Mouse (Mus musculus): ENCODE measurements around the gene Cmah. TPM values are rescaled to one million over a fixed set of nuclear protein-coding genes. Genes with fewer than 3 reads are reported as not detected.

Gene Cmah
- polyA plus RNA-seq, 1 experiment from 2014 or later: 1.4 TPM

DNA sequence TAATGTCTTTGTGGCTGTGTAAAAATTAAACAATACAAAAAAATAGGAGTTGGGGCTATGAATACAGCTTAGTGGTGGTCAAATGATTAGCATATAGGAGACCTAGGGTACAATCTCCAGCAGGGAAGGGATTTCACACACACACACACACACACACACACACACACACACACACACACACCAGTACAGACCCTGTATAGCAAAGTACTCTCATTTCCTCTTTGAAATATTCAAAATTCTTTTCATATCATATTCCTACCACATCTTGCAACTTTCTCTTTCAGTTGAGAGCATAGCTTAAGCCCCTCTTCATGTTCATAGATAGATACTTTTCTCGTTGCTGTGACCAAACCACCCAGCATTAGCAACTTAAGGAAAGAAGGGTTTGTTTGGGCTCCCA, 181.7 kb downstream of the Cmah start:
- Histone ChIP-seq H3K36me3 (ENCODE audit: insufficient read depth, low read length) (no peaks in the 10 kb centered on the region), H3K27ac (no peak overlapping the region), H3K4me3 (replicated peaks; ENCODE audit: low read depth, low read length) (no peak overlapping the region), H3K9me3 (replicated peaks; ENCODE audit: low read length) (no peaks in the 10 kb centered on the region), H3K4me1 (replicated peaks; ENCODE audit: insufficient read depth, low read length) (no peaks in the 10 kb centered on the region), H3K4me2 (ENCODE audit: low read length) (no peak overlapping the region), H3K9ac (ENCODE audit: low read depth, low read length) (no peak overlapping the region), H3K27me3 (ENCODE audit: insufficient read depth, low read length) (no peaks in the 10 kb centered on the region)
- ATAC-seq (replicated peaks; ENCODE audit: low FRiP score, low read depth) (no peak), DNase-seq (ENCODE audit: low spot score) (no peak)
- no peak for TF ChIP-seq CTCF (IDR thresholded peaks at IDR 0.05; ENCODE audit: low read depth)
- 59% methylated on average over 1 of the region's 1 CpGs for WGBS

DNA sequence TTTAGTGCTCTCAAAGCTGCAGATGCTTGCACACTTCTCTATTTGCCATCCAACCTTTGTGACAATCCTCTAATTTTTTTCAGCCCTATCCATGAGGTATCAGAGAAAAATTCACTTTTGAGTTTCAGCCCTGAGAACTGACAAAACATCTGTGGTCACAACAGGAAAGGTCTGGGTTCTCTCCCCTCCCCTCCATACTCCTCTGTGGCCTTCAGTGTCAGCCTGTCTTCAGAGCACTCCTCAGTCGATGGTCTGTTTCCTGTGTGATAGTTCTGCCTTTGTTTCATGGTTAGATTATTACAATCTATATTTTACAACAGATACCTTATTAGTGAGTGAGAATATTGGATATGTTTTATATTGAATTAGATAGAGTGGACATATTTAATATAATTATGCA, 184.2 kb downstream of the Cmah start:
- 68% methylated on average over 1 of the region's 1 CpGs for WGBS
- Histone ChIP-seq H3K27me3 (ENCODE audit: insufficient read depth, low read length) (no peaks in the 10 kb centered on the region), H3K9ac (ENCODE audit: low read depth, low read length) (no peak overlapping the region), H3K4me2 (ENCODE audit: low read length) (no peak overlapping the region), H3K4me1 (replicated peaks; ENCODE audit: insufficient read depth, low read length) (no peaks in the 10 kb centered on the region), H3K27ac (no peak overlapping the region), H3K36me3 (ENCODE audit: insufficient read depth, low read length) (no peaks in the 10 kb centered on the region), H3K4me3 (replicated peaks; ENCODE audit: low read depth, low read length) (no peak overlapping the region), H3K9me3 (replicated peaks; ENCODE audit: low read length) (no peaks in the 10 kb centered on the region)
- TF ChIP-seq CTCF (IDR thresholded peaks at IDR 0.05; ENCODE audit: low read depth): no peak
- ATAC-seq (replicated peaks; ENCODE audit: low FRiP score, low read depth) (no peak), DNase-seq (ENCODE audit: low spot score) (no peak)

DNA sequence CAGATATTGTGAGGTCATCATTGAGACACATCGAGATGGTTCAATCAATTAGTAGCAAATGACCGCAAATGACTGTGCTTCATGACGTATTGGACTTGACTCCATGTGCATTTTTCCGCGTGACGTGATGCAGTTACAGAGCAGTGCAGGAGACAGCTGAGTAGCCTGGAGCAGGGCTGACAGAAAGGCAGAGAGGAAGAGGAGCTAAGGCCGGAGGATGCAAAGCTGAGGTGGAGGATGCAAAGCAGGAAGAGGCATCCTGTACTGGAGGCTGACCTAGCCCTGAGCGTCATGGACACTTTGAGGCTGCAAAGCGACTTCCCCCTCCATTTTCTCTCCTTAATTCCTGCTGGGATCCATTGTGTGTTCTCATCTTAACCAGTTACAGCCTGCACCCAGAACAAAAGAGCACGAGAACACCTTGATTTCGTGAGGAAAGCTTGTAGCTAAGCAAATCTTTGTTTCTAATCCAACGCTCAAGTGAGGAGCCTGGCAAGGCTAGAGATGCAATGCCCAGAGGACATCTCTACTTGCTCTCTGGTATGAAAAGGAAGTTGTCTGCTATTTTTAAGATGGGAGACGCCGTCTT, 184.8 kb downstream of the Cmah start:
- no peak overlapping the region for H3K27ac ChIP-seq
- no peaks in the 10 kb centered on the region for H3K9me3 ChIP-seq (replicated peaks; ENCODE audit: low read length)
- DNase-seq (ENCODE audit: low spot score) (no peak), ATAC-seq (replicated peaks; ENCODE audit: low FRiP score, low read depth) (no peak)
- H3K4me3 ChIP-seq (replicated peaks; ENCODE audit: low read depth, low read length): no peak overlapping the region
- H3K27me3 ChIP-seq (ENCODE audit: insufficient read depth, low read length): no peaks in the 10 kb centered on the region
- WGBS: 81% methylated on average over 14 of the region's 14 CpGs
- no peak overlapping the region for H3K4me2 ChIP-seq (ENCODE audit: low read length)
- no peak for TF ChIP-seq CTCF (IDR thresholded peaks at IDR 0.05; ENCODE audit: low read depth)
- no peaks in the 10 kb centered on the region for H3K36me3 ChIP-seq (ENCODE audit: insufficient read depth, low read length)
- H3K9ac ChIP-seq (ENCODE audit: low read depth, low read length): no peak overlapping the region
- H3K4me1 ChIP-seq (replicated peaks; ENCODE audit: insufficient read depth, low read length): no peaks in the 10 kb centered on the region

DNA sequence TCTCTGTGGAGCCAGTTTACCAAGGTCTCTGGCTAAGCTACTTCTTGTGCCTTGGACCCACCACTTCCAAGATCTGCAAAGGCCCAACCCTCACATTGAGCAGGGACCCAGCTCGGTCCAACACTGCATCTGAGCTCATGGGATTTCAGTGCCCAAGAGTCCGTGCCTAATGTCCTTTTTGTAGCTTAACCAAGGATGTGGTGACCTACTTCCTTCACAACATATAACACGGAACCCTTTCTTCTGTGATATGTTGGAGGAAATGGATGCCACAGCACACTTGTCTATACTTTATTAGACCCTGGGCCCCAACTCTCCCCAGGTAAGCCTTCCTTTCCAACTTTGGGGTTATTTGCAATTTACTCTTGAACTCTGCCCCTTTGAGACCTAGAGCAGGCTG, 186.5 kb downstream of the Cmah start:
- no peak for ATAC-seq (replicated peaks; ENCODE audit: low FRiP score, low read depth)
- no peak overlapping the region for H3K4me3 ChIP-seq (replicated peaks; ENCODE audit: low read depth, low read length)
- no peaks in the 10 kb centered on the region for H3K36me3 ChIP-seq (ENCODE audit: insufficient read depth, low read length)
- no peak overlapping the region for H3K27ac ChIP-seq
- no peaks in the 10 kb centered on the region for H3K9me3 ChIP-seq (replicated peaks; ENCODE audit: low read length)
- WGBS: 85% methylated on average over 3 of the region's 3 CpGs
- no peak overlapping the region for H3K9ac ChIP-seq (ENCODE audit: low read depth, low read length)
- H3K4me2 ChIP-seq (ENCODE audit: low read length): no peak overlapping the region
- H3K4me1 ChIP-seq (replicated peaks; ENCODE audit: insufficient read depth, low read length): no peaks in the 10 kb centered on the region
- TF ChIP-seq CTCF (IDR thresholded peaks at IDR 0.05; ENCODE audit: low read depth): no peak
- DNase-seq (ENCODE audit: low spot score): no peak
- H3K27me3 ChIP-seq (ENCODE audit: insufficient read depth, low read length): no peaks in the 10 kb centered on the region

DNA sequence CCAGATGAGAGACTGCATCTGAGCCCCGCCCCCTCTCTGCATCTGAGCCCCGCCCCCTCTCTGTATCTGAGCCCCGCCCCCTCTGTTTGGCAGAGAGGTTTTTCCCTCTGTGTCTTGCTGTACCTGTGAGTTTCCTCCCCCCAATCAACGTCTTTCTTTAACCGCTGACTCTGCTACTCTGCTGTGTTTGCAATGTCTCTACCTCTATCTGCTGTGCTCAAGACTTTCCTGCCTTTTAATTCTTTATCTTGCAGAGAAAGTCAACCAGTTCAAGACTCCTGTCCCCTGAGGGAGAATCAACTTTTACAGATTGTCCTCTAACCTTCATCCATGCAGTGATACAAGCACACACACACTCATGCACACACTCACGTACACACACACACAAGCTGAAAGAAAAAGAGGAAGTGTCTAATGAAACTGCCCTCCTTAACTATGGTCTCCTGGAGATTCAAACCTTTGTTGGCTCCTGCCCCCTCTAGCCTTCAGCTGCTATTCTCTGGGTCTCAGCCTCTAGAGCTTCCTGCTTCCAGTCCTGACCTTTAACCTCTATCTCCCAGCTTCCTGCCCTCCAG, 188.0 kb downstream of the Cmah start:
- Histone ChIP-seq H3K27ac (no peak overlapping the region), H3K4me3 (replicated peaks; ENCODE audit: low read depth, low read length) (no peak overlapping the region), H3K36me3 (ENCODE audit: insufficient read depth, low read length) (no peaks in the 10 kb centered on the region), H3K4me2 (ENCODE audit: low read length) (no peak overlapping the region), H3K9me3 (replicated peaks; ENCODE audit: low read length) (no peaks in the 10 kb centered on the region), H3K27me3 (ENCODE audit: insufficient read depth, low read length) (no peaks in the 10 kb centered on the region), H3K4me1 (replicated peaks; ENCODE audit: insufficient read depth, low read length) (no peaks in the 10 kb centered on the region), H3K9ac (ENCODE audit: low read depth, low read length) (no peak overlapping the region)
- TF ChIP-seq CTCF (IDR thresholded peaks at IDR 0.05; ENCODE audit: low read depth): no peak
- ATAC-seq (replicated peaks; ENCODE audit: low FRiP score, low read depth) (no peak), DNase-seq (ENCODE audit: low spot score) (no peak)
- WGBS: 52% methylated on average over 6 of the region's 6 CpGs

DNA sequence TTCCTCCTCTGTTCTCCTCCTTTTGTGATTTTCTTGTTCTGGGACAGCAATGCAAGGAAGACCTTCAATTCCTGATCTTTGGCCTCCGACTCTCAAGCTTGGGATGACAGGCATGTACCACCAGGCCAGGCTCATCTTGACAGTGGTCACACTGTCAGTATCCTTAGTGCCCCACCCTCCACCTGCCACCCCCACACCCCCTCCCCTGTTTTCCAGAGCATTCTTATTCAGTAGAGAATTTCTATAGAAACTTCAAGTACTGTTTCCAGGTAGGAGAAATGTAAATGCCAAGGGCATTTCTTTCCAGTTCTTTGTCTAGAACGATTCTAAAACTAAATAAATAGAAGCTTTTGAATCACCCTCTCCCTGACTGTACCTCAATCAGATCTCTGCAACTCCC, 190.6 kb downstream of the Cmah start:
- H3K27ac ChIP-seq: no peak overlapping the region
- DNase-seq (ENCODE audit: low spot score) (no peak), ATAC-seq (replicated peaks; ENCODE audit: low FRiP score, low read depth) (no peak)
- TF ChIP-seq CTCF (IDR thresholded peaks at IDR 0.05; ENCODE audit: low read depth): no peak
- H3K9me3 ChIP-seq (replicated peaks; ENCODE audit: low read length): no peaks in the 10 kb centered on the region
- H3K27me3 ChIP-seq (ENCODE audit: insufficient read depth, low read length): no peaks in the 10 kb centered on the region
- no peak overlapping the region for H3K4me2 ChIP-seq (ENCODE audit: low read length)
- no peaks in the 10 kb centered on the region for H3K4me1 ChIP-seq (replicated peaks; ENCODE audit: insufficient read depth, low read length)
- no peak overlapping the region for H3K4me3 ChIP-seq (replicated peaks; ENCODE audit: low read depth, low read length)
- H3K9ac ChIP-seq (ENCODE audit: low read depth, low read length): no peak overlapping the region
- 62% methylated on average over 2 of the region's 2 CpGs for whole genome bisulfite sequencing
- H3K36me3 ChIP-seq (ENCODE audit: insufficient read depth, low read length): no peaks in the 10 kb centered on the region

DNA sequence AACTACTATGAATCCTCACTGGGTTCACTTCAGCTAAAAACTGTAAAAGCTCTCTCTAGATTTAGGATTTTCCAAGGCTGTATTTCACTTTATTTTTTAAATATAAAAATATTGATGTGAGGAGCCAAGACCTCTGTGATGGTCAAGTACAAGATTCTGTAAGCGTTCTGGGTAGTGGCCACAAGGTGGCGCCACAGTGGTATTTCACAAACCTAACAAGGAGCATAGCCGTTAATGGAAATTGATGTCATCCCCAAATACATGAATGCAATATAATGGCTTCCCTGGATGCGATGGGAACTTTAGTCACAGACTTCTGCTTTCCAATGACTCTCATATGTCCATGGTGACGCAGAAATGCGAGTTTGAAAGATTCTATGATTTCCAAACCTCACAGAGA, 191.7 kb downstream of the Cmah start:
- Histone ChIP-seq H3K9me3 (replicated peaks; ENCODE audit: low read length) (no peaks in the 10 kb centered on the region), H3K4me1 (replicated peaks; ENCODE audit: insufficient read depth, low read length) (no peaks in the 10 kb centered on the region), H3K27me3 (ENCODE audit: insufficient read depth, low read length) (no peaks in the 10 kb centered on the region), H3K9ac (ENCODE audit: low read depth, low read length) (no peak overlapping the region), H3K4me3 (replicated peaks; ENCODE audit: low read depth, low read length) (no peak overlapping the region), H3K27ac (no peak overlapping the region), H3K36me3 (ENCODE audit: insufficient read depth, low read length) (no peaks in the 10 kb centered on the region), H3K4me2 (ENCODE audit: low read length) (no peak overlapping the region)
- peak; percentile 39 for DNase-seq (ENCODE audit: low spot score)
- no peak for ATAC-seq (replicated peaks; ENCODE audit: low FRiP score, low read depth)
- 46% methylated on average over 6 of the region's 6 CpGs for WGBS
- TF ChIP-seq CTCF (IDR thresholded peaks at IDR 0.05; ENCODE audit: low read depth): peak; percentile 67

Measured in kidney, postnatal 0 days (tissue).